Mouse (Mus musculus) granulocyte monocyte progenitor cell, adult 5-6 weeks (primary cell): ENCODE results near the gene Nlrc5. TPM values are rescaled to one million over a fixed set of nuclear protein-coding genes. Genes with fewer than 3 reads are reported as not detected.
"Not testable (repeated sequence)": the region's sequence is repeated elsewhere in the genome, so short reads cannot be mapped to it uniquely, and the experiment has no call there.

Experiments
- ATAC-seq: replicated peaks from 2 replicates; pipeline ENCODE4 v1.8.0; 2016; ENCODE audit warnings: mild to moderate bottlenecking, moderate TSS enrichment, inconsistent platforms; ENCODE audit not compliant: poor library complexity, severe bottlenecking
- total RNA-seq, 2 experiments: library from RNA; stranded (forward) in 1 of 2; stranded (reverse) in 1 of 2; fragments of 200-712, 200-1000 nt in 1 of 2; fragments of >200 nt in 1 of 2; fragmentation: Nextera tagmentation in 1 of 2; gene quantifications; 2 replicates each; pipeline ENCODE4 v1.2.3; 2014 to 2017

The Nlrc5 gene
- total RNA-seq, 2 experiments from 2014 or later: 19.3 to 43.0 TPM

DNA sequence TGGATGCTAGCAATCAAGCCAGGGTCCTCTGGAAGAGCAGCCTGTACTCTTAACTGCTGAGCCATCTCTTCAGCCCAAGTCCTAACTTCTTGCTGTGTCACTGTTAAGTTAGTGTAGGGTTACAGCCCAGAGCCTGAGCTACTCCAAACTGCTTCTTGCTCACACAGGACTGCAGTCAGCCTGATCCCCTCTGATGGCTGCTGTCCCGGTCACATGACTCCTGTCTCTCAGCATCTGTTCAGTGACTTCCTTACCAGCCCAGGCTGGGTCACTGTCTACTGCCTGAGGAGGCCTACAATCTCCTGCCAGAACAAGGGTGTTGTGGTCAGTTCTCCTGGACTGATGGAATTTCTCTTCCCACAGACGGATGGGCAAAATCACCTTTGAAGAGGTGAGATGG, 18.9 kb upstream of the Nlrc5 start:
- 0 out of 2 replicates have a peak, but pooled peaks have one; percentile 15 for ATAC-seq

DNA sequence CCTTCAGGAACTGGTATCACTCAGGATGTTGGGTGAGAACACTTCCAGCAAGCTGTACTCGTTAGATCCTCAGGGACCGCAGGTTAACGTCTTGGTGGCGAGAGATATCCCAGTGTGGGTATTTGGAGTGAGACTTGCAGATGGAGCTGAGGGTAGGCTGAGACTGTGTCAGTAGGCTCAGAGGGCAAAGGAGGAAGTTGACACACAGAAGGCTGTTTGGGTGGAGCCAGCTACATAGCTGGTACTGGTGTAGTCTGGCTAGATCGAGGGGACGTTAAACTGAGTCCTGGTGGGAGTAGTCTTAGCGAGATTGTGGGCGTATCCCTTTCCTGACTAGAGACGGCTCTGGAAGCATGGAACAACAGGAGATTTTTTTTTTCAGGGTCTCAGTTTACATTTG, 16.1 kb upstream of the Nlrc5 start:
- peak; percentile 91 for ATAC-seq

DNA sequence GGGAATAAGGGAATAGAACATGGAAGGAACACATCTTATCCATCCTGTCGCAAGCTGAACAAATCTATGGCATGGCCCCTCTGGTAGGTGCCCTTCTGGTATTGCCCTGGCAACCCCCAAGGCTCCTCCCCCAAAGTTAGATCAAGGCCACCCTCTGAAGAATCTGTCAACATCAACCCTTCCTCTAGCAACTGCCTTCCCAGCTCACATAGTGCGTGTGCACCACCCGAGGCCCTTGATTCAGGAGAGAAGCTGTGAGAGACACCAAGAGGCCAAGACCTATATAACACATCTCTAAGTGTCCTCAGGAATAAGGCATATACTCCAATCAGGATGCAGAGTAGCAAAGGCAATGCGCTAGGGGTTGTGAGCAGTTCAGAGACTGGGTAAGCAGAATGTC, 11.9 kb upstream of the Nlrc5 start:
- no peak for ATAC-seq

DNA sequence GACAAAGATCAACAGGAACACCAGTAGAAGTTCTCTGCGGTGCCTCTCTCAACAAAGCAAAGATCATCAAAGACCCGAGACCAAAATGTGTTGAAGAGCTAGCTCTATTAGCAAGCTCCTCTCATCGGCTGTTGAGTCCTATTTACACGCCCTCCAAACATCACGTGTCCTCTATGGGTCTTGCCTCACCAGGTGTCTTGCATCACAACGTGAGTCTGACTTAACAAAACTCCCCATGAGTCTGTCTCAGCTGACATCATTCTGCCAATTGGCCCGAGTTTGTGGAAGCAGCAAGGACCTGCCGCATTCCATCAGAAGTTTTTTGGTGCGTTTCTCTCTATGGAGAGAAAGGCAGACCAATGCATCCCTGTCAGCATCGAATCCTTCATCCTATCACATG, 6.2 kb upstream of the Nlrc5 start:
- ATAC-seq: peak; percentile 87

DNA sequence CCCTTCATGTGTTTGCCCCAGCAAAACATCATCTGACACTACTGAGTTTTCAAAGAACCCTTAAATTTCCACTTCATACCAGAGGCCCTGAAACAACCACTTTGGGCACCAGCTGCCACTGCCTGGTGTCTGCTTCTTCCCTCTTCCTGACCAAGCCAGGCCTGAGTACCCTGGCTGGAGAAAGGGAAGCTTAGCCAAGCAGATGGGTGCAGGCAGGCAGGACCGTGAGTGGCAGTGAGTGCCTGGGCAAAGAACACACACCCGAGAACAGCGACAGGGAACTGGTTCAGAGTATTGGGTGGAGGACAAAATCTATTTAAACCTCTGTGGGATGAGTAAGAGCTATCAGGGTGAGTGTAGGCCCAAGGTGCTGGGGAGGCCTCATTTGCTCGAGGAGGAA, 5.7 kb upstream of the Nlrc5 start:
- ATAC-seq: peak; percentile 52

DNA sequence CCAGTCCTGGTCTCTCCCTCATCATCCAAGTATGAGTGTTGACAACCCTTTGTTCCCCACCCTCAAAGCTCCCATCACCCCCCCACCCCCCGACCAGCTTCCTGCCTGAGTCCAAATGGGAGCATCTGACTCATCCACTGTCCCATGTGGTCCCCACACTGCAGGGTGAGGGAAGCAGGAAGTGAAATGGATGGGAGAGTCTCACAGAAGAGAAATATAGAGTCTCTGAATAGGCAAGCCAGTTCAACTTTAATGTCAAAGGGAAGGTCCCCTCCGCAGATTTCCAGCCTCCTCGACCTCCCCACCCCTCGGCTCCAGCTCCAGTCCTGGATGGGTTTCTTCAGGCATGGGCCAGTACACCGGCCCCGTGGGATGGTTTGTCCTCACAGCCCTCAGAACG, 4.8 kb upstream of the Nlrc5 start:
- ATAC-seq: no peak

DNA sequence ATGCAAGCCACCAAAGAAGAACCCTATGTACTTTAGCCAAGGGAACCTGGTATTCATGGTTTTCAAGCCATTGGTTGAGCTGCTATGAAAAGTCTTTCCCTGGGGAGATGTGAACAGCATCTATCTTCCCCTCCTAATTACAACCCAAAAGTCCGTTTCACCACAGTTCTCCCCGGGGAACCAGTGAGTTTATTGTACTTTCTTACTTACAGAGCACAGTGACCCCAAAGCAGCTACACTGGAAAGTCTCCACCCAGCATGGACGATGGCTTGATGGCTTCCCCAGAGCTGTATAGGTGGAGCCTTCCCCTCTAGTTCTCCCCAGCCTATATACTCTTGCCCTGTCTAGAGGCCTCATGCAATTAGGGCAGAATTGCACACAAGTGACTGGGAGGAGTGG, 1.9 kb upstream of the Nlrc5 start:
- ATAC-seq: no peak

DNA sequence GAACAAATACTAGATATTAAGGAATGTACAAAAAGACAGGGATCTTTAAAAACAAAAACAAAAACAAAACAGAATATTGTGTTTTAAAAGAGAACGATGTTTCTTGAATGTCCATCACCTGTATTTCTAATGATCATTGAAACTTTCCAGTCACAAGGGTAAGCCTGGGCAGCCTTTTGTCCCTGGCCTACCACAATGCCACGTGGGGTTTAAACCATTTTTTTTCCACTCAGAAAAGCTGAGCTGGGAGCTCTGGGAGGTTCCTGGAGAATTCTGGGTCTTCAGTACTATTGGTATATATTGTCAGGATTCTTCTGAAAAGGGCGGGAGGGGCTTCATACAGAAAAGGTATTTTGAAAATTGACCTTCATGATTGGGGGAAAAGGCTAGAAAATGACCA, 802 bp downstream of the Nlrc5 start:
- ATAC-seq: no peak

DNA sequence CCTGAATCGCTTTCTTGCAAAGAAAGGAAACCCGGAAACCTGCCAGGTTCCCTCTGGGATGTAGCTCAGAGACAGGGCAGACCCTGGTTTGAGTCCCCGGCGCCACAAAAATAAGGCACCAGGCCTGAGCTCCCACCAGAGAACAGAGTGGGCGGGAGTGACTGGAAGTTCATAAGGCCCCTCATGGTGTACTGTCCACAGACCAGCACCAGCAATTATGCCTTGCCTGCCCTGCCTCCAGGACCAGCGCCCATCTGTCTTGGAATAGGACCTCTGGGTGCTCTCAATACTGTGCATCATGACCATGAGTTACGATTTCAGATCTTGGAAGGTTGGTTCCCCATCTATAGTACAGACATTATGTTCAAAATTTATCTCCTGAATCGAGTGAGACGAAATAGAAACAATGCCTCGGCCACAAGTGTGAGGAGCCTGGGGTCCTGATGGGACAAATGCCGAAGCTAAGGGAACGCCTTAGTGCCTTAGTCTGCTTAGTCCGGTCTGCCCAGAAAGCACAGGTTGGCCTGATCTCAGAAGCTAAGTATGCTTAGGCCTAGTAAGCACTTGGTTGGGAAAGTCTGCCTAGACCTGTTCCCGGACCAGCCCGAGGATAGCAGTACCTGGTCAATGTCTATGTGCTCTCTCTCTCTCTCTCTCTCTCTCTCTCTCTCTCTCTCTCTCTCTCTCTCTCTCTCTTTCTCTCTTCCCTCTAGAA, 1.4 kb downstream of the Nlrc5 start:
- no peak for ATAC-seq

DNA sequence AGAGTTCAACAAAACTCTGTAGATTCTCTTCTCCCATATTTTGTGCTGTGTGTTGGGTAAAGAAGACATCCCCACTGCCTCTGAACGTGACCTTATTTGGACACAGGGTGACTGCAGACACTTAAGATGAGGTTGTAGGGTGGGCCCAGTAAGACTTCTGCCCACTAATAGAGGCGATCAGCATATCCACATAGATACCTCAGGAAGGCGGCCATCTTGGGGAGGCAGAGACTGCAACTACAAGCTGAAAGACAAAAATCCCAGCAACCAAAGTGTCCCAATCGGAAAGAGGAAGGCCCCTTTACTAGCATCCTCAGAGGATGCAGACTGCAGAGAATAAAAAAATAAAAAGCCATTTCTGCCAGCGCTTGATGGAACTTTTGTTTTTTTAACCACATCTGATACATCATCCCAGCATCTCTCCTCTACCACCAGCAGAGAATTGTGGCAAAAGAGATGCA, 2.0 kb downstream of the Nlrc5 start:
- no peak for ATAC-seq

DNA sequence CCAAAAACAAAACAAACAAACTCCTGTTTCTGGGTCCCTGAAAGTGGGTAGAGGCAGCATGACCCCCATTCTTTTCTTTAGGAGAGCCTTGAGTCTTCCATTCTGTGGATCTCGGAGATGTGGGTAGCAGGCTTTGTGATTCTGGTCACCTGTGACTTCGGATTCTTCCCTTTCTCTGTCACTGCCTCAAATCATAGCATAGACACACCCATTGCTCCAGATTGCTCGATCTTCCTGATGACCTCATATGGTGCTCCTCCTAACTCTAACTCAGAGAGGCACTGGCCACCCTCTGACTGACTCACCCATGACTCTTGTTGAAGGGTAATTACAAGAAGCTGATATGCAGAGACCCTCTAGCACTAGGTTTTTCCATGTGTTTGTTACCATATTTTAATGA, 2.7 kb downstream of the Nlrc5 start:
- no peak for ATAC-seq

DNA sequence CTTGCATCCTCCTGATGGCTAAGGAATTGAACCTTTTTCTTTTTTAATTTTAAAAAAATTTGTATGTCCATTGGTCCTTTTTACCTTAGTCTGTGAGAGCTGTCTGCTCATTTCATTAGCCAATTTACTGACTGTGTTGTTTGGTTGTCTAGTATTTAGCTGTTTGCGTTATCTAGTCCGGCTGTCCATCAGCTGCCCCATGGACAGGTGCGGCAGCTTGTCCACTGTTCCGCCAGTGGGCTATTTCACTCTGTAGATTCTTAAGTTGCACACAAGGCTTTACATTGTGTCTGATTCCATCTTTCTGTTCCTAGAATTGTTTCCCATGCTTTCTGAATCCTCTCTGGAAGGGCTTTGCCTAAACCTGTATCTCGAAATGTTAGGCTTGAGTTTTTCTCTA, 4.5 kb downstream of the Nlrc5 start:
- ATAC-seq: no peak

DNA sequence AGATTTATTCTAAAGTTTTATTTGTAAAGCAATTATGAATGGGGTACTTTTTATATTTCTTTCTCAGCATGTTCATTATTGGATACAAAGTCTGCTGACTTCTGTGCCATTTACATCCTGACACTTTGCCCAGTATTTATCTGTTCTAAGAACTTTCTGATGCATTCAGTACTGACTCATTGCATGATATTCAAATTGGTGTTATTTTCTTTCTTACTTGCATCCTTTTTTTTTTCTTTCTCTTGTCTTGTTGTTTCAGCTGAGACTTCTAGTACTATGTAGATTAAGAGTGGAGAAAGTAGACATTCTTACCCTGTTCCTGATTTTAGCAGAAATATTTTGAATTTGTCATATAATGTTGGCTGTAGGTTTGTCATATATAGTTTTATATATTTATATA, 5.5 kb downstream of the Nlrc5 start:
- no peak for ATAC-seq

DNA sequence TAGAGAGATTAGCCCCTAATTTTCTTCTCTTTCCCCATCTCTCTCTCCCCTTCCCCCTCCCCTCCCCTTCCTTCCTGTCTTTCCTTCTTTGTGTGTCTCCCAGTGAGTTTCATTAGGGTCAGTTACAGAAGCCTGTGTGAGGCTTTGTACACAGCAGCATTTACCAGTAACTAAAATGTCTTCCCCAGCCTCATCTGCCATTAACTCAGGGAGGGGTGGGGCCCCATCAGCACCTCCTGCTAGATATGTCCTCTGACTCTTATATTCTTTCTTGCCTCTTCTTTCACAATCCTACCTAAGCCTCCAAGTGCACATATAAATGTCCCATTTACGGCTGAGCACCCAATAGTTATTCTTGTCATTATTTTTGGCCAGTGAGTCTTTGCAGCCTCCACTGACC, 6.2 kb downstream of the Nlrc5 start:
- ATAC-seq: no peak

DNA sequence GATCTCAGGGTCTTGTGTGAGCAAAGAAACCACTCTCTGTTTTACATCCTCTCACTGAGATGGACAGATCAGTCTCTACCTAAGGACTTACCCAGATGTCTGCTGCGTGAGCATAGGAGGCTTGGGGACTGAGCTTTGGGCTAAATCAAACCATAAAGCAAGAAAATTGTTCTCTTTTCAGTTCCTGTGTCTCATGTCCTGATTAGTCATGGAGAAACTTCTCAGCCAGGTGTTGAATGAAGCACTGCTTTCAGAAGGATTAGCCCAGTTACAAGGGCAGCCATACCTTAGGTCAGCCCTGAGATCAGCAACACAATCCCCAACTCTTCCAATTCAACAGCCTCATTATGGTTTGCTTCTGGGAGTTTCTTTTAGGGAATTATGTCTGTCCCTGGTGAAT, 7.5 kb downstream of the Nlrc5 start:
- no peak for ATAC-seq

DNA sequence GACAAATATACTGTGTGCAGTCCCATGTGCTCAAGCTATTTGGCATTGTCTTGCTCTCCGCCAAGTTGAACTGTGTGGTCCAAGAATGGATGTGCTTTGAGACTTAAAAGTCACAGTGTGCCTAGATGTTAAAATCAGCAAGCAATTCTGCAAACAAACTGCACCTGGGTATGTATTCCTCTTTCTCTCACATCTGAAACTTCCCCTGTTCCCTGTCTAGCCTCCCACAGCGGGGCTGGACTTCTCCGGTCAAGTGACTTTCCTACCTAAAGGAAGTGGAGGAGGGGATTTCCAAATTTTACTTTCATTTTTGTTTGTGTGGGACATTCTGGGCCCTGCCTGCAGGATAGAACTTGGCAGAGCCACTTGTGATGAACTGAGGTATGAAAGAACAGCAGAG, 9.0 kb downstream of the Nlrc5 start:
- ATAC-seq: peak; percentile 66

DNA sequence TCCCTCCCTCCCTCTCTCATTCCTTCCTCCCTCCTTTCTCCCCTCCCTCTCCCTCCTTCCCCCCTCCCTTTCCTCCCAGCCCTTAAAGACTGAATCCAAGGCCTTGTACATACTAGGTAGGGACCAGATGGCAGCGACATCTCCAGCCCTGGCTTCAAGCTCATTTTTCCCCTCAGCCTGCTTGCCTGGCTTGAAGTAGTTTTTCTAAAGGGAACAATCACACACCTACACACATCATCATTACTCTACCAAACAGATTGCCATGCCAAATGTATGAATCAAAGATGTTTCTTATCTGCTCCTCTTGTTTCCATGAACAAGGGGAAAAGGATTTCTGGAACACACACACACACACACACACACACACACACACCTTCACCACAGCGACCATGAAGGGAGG, 10.3 kb downstream of the Nlrc5 start:
- ATAC-seq: no peak

DNA sequence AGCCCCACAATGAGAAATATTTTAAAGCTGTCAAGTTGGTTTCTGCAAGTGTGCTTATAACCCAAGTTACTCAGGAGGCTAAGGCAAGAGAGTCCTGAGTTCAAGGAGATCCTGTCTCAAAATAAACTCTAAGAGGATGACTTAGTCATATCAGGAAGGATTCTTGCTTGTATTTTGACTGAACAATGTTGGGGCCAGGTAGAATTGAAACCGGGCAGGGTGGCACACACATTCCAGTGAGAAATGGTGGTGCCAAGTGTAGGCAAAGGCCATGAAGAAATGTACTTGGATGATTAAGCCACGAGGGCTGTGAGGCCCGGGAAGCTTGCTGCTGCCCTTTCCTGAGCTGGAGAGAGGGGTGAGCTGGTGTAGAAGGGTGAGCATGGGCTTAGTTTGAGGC, 13.0 kb downstream of the Nlrc5 start:
- ATAC-seq: no peak

DNA sequence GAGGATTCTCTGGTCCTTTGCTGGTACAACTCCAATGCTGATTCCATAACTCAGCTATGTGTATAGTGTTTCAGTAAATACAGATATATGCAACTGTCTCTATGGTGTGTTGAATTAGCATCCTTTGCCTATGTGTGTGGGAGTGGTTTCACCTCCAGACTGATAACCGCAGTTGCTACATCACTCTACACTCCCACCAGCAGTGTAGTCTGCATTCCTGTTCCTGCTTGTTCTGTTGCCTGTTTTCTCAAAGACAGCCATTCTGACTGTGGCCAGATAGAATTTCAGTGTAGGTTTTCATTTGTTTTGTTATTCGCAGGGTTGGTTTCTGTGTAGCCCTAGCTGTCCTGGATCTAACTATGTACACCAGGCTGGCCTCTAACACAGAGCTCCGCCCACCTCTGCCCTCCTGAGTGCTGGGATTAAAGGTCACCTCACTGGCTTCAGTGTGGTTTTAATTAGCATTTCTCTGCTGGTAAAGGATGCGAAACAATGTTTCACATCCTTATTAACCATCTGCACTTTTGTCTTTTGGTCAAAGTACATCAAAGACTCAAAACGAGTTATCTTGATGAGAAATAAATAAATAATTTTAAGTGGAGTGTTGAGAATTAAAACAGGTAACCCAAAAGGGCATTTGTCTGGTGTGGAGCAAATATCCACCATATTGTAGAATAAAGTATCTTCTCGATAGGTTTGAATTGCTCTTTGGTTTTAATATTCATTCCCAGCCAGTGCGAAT, 13.6 kb downstream of the Nlrc5 start:
- 0 out of 2 replicates have a peak, but pooled peaks have one; percentile 28 for ATAC-seq

DNA sequence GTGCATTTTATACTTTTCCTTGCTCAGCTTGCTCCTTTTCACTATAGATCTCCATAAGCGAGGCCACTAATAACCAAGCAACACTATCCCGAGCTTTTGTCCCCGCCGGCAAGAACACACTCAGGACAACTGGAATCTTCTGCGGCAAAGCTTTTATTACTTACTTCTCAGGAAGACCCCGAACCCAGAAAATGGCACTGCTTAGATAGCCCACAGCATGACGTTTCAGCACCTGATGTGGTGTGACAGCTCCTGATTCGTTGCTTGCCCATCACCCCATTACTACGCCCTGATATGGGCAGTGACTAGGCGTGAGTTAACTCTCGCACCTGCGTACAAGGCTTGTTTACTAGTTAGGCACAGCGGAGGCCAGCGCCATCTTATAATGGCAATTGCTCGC, 18.8 kb downstream of the Nlrc5 start:
- ATAC-seq: not testable (repeated sequence)

DNA sequence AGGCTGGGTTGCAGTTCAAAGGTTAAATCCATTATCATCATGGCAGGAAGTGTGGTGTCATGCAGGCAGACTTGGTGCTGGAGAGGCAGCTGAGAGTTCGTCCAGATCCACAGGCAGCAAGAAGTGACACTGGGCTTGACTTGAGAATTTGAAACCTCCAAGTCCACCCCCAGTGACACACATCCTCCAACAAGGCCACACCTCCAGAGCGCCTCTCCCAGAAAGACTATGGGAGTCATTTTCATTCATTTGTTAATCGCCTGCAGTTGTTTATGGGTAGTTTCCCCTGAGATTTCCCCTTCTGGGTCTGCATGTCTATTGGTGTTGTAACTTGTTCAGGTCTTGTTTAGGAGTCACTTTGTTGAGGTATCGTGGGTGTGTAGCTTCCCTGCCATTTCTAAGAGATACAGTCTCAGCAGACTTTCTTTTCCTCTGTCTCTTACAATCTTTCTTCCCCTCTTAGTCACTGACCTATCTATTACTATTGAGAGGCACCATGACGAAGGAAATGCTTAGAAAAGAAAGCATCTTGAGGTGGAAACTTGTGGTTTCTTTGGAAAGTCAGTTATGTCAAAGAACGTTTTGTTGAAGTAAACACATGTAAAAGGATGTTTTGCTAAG, 19.8 kb downstream of the Nlrc5 start:
- ATAC-seq: no peak

DNA sequence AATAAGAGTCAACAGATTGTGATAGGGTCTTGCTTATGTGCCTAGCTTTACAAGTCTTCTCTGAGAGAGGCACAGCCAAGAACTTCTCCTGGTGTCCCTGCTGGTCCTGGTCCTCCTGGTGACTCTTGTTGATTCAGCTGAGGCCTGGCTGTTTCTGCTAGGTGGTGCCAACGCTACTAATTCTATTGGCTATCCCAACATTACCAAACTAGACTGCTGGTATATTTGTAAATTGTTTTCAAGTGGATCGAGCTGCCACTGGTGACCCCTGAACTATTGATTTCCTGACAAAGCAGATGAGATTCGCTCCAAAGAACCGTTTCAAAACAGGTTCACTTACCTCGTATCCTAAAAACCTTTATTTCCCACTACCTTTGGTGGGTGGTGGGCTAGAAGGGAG, 20.7 kb downstream of the Nlrc5 start:
- no peak for ATAC-seq
